Mouse (Mus musculus) kidney, adult 2 months (tissue): ENCODE measurements at regions not wholly inside any gene's neighbourhood (a gene's known extent, or its start where the extent isn't known, plus 50 kb on each side); places are given as distances from the start of the nearest gene placed in this dataset.

Experiments used
- CTCF ChIP-seq: fragments of 200-500 bp; conservative IDR thresholded peaks from 2 replicates; pipeline ENCODE4 v1.5.1; 2011; ENCODE audit warnings: low read depth, mild to moderate bottlenecking, control low read depth, low read length, moderate library complexity, mixed read lengths; ENCODE audit not compliant: insufficient read depth, insufficient read length
- POLR2A ChIP-seq: fragments of 200-500 bp; IDR thresholded peaks from one replicate; pipeline ENCODE4 v1.6.1; 2011; ENCODE audit warnings: low read depth, low read length, control low read depth

GRCm38 (mm10) chr14:58570021-58570420 is 499.7 kb downstream of the Fgf9 start:
- TF ChIP-seq POLR2A: no peak
- no peak for TF ChIP-seq CTCF
